Mouse (Mus musculus) liver, postnatal 0 days (tissue): Measurements from ENCODE around the gene Fkbp15.

ENCODE experiments used
- CTCF ChIP-seq: sonication (generic); IDR thresholded peaks from 2 replicates; pipeline ENCODE4 v1.5.1; 2016; ENCODE audit warnings: antibody characterized with exemption, low read depth
- EP300 ChIP-seq: IDR thresholded peaks from 2 replicates; pipeline ENCODE4 v1.6.1; 2016; ENCODE audit warnings: antibody characterized with exemption, low read depth, mild to moderate bottlenecking

GRCm38 (mm10) chr4:62361571-62361970 lies 1.2 kb upstream of the Fkbp15 start:
- TF ChIP-seq CTCF (no peak), EP300 (no peak)
